Mouse (Mus musculus): ENCODE measurements at regions not wholly inside any gene's neighbourhood (a gene's known extent, or its start where the extent isn't known, plus 50 kb on each side); places are given as distances from the start of the nearest gene placed in this dataset.

DNA sequence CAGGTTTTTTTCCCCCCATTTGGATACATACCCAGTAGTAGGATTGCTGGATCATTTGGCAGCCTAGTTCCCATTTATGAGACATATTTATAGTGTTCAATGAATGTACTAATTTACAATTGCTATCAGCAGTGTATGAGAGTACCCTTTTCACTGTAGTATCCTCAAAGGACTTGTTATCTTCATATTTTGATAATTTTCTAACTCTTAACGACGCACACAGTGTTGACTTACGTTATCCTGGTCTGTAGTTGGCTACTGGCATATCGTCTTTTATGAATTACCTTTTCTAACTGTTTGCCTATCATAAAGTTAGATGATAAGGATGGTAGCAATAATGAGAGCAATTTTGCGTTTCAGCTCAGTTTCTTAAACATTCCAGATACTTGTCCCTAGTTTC lies 186.8 kb downstream of the Foxo1 start:
- DNase-seq (ENCODE audit: low spot score in 2 of 2): no peak

- no peak for DNase-seq (ENCODE audit: low spot score in 2 of 2)
Measured at GRCm38 (mm10) chr3:52453041-52453440, 184.9 kb downstream of the Foxo1 start.

DNA sequence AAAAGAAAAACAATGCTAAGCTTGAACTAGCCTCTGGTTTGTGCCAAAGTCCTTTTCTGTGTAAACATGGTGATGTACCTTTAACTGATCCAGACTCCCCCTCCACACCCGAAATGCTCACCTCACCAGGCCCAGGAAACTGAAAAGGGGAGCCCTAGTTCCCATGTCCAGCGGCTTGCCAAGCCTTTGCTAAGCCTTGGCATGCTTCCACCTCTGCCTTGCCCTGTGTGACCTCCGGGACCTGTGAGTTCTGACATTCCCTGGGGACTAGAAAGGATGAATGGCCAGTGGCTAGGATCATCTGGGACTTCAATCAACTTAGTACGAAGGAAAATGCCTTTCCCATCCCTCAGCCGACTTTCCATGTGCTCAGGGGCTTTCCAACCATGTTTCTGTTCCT lies 184.2 kb downstream of the Foxo1 start:
- DNase-seq (ENCODE audit: low spot score in 2 of 2): no peak

DNA sequence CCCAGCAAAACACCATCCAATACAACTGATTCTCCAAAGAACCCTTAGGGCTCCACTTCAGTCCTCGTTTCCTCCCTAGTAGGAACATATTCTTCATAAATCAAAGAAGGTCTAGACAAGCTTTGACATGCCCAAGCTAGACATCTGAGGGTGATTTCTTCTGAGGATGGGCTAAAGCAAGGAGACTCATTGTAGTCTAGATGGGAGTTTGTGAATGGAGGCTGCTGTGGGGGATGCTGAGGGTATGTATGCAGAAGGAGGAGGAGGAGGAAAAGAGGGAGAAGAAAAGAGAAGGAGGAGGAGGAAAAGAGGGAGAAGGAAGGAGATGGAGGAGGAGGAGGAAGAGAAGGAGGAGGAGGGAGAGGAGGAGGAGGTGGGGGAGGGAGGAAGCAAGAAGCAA lies 178.9 kb downstream of the Foxo1 start:
- no peak for DNase-seq (ENCODE audit: low spot score in 2 of 2)

DNA sequence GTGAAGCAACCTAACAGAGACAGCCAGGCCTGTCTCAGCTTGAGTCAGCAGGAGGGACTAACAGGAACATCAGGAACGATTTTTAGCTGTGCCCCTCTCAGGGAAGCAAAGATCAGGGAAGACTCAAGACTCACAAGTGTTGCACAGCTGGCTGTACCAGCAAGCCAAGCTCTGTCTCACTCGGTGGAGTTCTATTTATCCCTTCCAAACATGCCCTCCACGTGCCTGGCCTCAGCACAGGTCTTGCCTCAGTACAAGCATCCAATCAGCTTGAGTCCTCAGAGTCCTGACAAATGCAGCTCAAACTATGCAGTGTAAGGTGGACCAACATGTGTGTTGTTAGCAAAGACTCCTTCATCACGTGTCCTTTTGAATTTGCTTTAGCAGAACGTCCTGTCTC lies 178.4 kb downstream of the Foxo1 start:
- DNase-seq (ENCODE audit: low spot score in 2 of 2): no peak

DNA sequence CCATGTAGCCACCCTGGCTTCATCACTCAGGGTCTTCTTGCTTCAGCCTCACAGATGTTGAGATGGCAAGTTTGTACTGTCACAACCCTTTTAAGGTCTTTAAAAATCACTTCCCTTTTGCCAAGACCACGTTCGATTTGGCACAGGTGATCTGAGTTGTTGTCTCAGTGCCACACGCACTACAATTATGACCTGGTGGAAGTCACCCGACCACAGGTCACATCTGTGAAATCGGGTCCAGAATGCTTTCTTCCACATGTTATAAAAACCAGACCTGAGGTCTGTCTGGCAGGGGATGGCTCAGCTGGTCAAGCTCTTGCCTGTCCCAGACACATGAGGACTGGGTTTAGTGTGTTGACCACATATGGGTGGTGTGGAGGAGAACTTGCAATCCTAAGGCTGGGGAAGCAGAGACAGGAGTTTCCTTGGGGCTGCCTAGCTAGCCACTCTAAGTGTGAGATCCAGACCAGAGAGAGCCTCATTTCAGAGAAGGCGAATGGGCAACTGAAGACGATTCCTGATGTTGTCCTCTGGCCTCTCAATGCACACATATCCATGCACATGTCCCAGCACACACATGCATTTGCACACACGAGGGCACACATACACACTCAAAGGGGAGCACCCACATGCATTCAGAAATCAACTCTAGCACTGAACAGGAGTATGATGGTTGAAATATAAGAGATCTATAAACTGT lies 176.4 kb downstream of the Foxo1 start:
- no peak for DNase-seq (ENCODE audit: low spot score in 2 of 2)

DNA sequence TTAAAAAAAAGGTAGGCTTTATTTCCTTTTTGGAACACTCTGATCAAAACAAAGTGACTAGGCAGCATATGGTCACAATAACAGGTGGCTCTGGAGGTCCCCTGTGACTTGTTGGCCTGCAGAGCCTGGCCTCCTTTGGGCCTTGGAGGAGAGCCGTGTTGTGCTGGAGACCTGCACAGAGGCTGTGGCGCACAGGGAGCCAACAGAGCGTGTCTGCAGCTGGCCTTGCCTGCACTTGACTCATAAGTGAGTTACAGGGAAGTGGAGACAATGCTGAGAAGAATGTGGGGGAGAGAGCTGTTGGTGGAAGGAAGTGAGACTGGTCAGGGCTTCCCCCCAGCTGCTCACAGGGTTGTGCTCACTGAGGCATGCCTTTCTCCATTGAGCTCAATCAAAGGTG lies 175.7 kb downstream of the Foxo1 start:
- DNase-seq (ENCODE audit: low spot score in 2 of 2): no peak

DNA sequence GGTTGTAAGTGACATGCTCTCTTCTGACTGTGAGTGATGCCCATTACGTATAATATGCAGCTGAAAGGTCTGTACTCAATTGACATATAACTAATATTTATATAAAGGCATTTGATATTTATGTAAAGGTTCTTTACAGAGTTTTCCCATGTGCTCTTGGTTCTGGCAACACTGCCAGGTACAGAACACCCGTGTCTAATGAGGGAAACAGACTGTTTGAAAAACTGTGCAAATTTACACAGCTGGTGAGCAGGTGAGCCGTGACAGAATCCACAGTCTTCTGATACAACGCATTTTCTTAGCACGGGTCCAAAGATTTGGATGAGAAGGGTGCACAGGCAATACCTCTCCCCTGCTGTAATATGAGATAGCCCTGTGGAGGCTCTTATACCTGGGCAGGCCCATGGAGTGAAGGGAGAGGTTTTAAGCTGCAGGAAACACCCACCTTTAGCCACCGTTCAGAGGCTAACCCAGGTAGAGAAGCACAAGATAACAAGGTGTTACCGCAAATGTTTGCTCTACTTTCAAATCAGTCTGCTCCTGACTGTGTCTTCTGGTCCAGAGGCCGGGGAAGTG lies 161.0 kb downstream of the Foxo1 start:
- DNase-seq (ENCODE audit: low spot score in 2 of 2): no peak

DNA sequence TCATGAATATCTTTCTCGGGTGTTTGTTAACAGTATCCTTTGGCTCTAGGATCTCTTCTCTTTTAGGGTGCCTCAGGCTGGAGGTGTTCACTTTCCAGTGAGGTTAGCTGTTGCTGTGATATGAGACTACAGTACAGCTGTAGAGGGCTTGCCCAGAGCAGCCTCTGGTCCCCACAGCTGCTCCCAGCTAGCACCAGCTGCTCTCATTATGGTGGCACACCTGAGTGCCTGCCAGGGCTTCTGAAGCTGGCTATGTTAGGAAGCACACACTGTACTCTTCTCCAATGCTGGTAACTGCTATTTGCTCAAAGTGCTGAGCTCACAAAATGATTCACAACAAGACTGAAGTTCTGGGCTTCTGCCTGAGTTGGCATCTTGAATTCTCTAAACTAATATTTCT lies 154.7 kb downstream of the Foxo1 start:
- DNase-seq (ENCODE audit: low spot score in 2 of 2): no peak

DNA sequence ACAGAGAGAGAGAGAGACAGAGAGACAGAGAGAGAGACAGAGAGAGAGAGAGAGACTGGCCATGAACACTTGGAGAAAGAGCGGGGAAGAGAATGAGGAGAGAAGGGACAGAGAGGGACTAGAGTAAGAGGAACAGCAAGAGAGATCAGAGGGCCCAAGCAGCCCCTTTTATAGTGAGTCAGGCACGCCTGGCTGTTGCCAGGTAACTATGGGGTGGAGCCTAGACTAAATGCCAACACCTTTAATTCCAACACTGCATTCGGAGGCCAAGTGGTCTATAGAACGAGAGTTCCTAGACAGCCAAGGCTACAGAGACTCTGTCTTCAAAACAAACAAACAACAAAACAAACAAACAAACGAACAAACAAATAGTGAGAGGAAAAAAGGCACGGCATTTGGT lies 148.1 kb downstream of the Foxo1 start:
- DNase-seq (ENCODE audit: low spot score in 2 of 2): no peak

- DNase-seq (ENCODE audit: low spot score in 2 of 2): no peak
Measured at GRCm38 (mm10) chr3:52415361-52415760, 147.2 kb downstream of the Foxo1 start.

DNA sequence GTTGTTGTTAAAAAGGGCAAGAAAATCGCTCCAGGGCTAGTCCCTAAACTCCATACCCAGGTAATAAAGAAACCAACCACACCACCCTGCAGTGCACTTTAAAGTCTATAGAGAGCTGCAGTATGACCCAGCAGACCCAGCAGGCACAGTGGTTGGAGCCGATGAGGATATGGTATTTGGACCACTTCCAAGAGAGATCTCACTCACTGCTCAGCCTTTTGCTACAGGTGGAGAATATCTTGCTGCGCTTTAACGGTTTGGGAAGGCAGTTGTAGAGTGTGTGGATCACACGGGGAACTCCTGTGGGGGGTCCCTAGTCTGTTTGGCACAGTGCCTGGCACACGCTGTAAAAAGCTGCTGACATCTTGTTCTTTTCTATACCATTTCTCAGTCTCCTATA lies 145.9 kb downstream of the Foxo1 start:
- no peak for DNase-seq (ENCODE audit: low spot score in 2 of 2)

DNA sequence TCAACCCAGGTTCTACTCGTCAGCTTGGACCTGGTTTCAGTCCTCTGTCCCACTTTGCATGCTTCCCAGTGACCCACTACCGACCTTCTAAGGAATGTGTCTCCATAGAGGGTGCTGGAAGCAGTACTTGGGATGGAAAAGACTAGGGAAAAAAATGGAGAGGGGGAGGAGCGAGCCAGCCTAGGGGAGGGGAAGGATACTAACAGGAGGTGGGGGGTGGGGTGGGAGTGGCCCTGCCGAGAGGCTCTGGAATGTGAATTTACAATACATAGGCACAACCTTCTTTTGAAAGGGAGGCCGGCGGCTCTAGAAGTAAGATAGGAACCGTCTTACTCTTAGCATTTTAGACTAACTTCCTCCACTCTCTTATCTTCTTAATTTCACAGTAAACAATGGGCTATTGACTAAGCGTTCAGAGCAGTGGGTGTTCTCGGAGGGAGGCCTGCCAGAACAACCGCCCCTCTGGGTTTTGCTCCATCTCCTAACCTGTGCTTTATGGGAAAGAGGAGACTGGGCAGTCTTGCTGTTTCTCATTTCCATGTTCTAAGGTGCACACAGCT lies 145.1 kb downstream of the Foxo1 start:
- DNase-seq (ENCODE audit: low spot score in 2 of 2): no peak

DNA sequence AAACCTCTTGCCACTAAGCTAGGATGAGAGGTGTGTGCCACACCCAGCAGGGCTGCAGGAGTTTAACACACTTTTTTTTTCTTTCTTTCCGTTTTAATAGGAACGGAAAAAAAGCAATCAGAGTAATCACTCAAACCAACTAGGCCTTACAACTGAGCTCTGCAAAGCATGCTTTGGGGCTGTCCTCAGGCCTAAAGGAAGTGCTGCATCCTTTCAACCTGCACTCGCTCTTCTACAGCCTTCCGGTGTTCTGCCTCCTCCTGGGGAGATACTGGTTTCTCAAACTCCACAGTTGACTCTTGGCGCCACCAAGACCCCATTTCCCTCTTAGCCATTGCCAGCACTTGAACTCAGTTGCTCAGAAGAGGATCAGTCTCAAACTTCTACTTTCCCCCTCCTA lies 143.2 kb downstream of the Foxo1 start:
- DNase-seq (ENCODE audit: low spot score in 2 of 2): no peak

DNA sequence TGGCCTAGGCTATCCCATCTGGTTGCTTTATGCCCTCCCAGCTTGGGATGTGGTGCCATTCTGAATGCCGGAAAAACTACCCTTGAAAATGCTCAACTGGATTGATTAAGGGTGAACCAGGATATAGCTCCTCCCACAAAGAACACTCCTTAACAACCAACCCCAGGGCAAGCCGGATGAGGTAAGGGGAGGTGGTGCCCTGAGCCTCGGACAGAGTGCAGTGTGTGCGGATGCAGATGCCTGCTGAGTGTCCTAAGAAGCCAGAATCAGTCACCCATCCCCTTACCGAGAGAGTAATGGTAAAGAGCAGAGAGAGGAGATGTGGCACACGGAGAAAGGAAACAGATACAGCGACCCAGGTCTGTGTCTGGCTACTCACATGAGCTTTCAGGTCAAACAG lies 141.3 kb downstream of the Foxo1 start:
- DNase-seq (ENCODE audit: low spot score in 2 of 2): no peak

- no peak for DNase-seq (ENCODE audit: low spot score in 2 of 2)
Measured at GRCm38 (mm10) chr3:52406778-52407318, 138.7 kb downstream of the Foxo1 start.

GRCm38 (mm10) chr3:52404636-52405035 lies 136.5 kb downstream of the Foxo1 start:
- DNase-seq (ENCODE audit: low spot score in 2 of 2): no peak

GRCm38 (mm10) chr3:52403032-52403431 lies 134.9 kb downstream of the Foxo1 start:
- DNase-seq (ENCODE audit: low spot score in 2 of 2): no peak

Measured in layer of hippocampus, adult 8-10 months (tissue).